Mouse (Mus musculus) natural killer cell, adult 2 months (primary cell): Measurements from ENCODE around the gene Npnt.

Experiments used
- DNase-seq, 2 experiments: peaks; one replicate each; pipeline ENCODE4 v3.0.0; 2022; ENCODE audit warnings: low spot score in 2 of 2

Npnt gene

GRCm38 (mm10) chr3:132949791-132950528 is at the start of gene Npnt:
Npnt (minus strand) TSS chr3:132950291.
- DNase-seq, result no peak

- DNase-seq, result no peak
Measured at GRCm38 (mm10) chr3:132996299-132996698, 46.2 kb upstream of the Npnt start.

- DNase-seq, result no peak
Measured at GRCm38 (mm10) chr3:132995904-132996267, 45.8 kb upstream of the Npnt start.

GRCm38 (mm10) chr3:132995172-132995903 is 45.2 kb upstream of the Npnt start:
- DNase-seq, result no peak

GRCm38 (mm10) chr3:132986188-132986587 is 36.1 kb upstream of the Npnt start:
- no peak for DNase-seq

GRCm38 (mm10) chr3:132983845-132984485 is 33.9 kb upstream of the Npnt start:
- no peak for DNase-seq

GRCm38 (mm10) chr3:132981968-132982367 is 31.9 kb upstream of the Npnt start:
- no peak for DNase-seq

GRCm38 (mm10) chr3:132979781-132980461 is 29.8 kb upstream of the Npnt start:
- no peak for DNase-seq

- DNase-seq, result no peak
Measured at GRCm38 (mm10) chr3:132966255-132966654, 16.2 kb upstream of the Npnt start.

- no peak for DNase-seq
Measured at GRCm38 (mm10) chr3:132964715-132965507, 14.8 kb upstream of the Npnt start.

GRCm38 (mm10) chr3:132962631-132963361 is 12.7 kb upstream of the Npnt start:
- DNase-seq, result no peak

GRCm38 (mm10) chr3:132950529-132950880 is 414 bp upstream of the Npnt start:
- DNase-seq, result no peak

- no peak for DNase-seq
Measured at GRCm38 (mm10) chr3:132949380-132949790, 706 bp downstream of the Npnt start.

GRCm38 (mm10) chr3:132948298-132948795 is 1.7 kb downstream of the Npnt start:
- no peak for DNase-seq

- DNase-seq, result no peak
Measured at GRCm38 (mm10) chr3:132946086-132946485, 4.0 kb downstream of the Npnt start.

GRCm38 (mm10) chr3:132945669-132946068 is 4.4 kb downstream of the Npnt start:
- no peak for DNase-seq

GRCm38 (mm10) chr3:132944609-132945008 is 5.5 kb downstream of the Npnt start:
- DNase-seq, result no peak

GRCm38 (mm10) chr3:132944193-132944592 is 5.9 kb downstream of the Npnt start:
- DNase-seq, result no peak

GRCm38 (mm10) chr3:132942778-132943177 is 7.3 kb downstream of the Npnt start:
- no peak for DNase-seq

GRCm38 (mm10) chr3:132940181-132940990 is 9.7 kb downstream of the Npnt start:
- no peak for DNase-seq
